Mouse (Mus musculus) monocyte, adult 59 days (primary cell): ENCODE measurements around the gene Pex14. TPM values are rescaled to one million over a fixed set of nuclear protein-coding genes. Genes with fewer than 3 reads are reported as not detected.

Experiments used
- total RNA-seq, 2 experiments: library from RNA; stranded (reverse); gene quantifications; one replicate each; pipeline ENCODE4 v1.2.4; 2023

Gene Pex14
- 10 to 100 TPM; 26.4 to 27.2 TPM for total RNA-seq

GRCm38 (mm10) chr4:149099369-149100017, at the start of gene Pex14:
TSS of gene Pex14 (minus strand) at chr4:149099876.

GRCm38 (mm10) chr4:149136982-149137770, 37.5 kb upstream of the Pex14 start, which contains the start of gene Cenps:
TSS of gene Cenps (minus strand) at chr4:149137629.

GRCm38 (mm10) chr4:149126663-149127062, 27.0 kb upstream of the Pex14 start, which contains the start of gene Cort:
TSS of gene Cort (minus strand) at chr4:149126763.

GRCm38 (mm10) chr4:149103875-149104561, 4.3 kb upstream of the Pex14 start, which contains the start of gene Dffa:
TSS of gene Dffa (plus strand) at chr4:149104146.

Other genes starting within 250 kb of the Pex14 start
- 10 to 100 TPM; 21.4 to 21.7 TPM for gene Dffa, start 4.3 kb upstream of the Pex14 start, total RNA-seq
- gene Cort, start 26.9 kb upstream of the Pex14 start, total RNA-seq, result 1 to 10 TPM in 1 of 2 experiments, not detected in 1; 1.7 TPM
- 1 to 10 TPM; 5.9 to 7.4 TPM for gene Cenps, start 37.8 kb upstream of the Pex14 start, total RNA-seq
- 100 to 1,000 TPM; 208 to 264 TPM for gene Pgd, start 66.9 kb upstream of the Pex14 start, total RNA-seq
- 10 to 100 TPM; 35.0 to 40.4 TPM for gene Kif1b, start 207.8 kb upstream of the Pex14 start, total RNA-seq